Mouse (Mus musculus) myocyte (in vitro differentiated cells): ENCODE measurements around the gene Sgsm1.

Experiments
- MAX ChIP-seq: IDR thresholded peaks from one replicate; pipeline ENCODE4 v1.6.1; 2011; ENCODE audit warnings: low read depth, mild to moderate bottlenecking, control low read depth
- POLR2A ChIP-seq: IDR thresholded peaks from one replicate; pipeline ENCODE4 v1.6.1; 2011; ENCODE audit warnings: low read depth, mild to moderate bottlenecking, control low read depth, moderate library complexity; ENCODE audit not compliant: insufficient read length
- POLR2AphosphoS2 ChIP-seq: IDR thresholded peaks from one replicate; pipeline ENCODE4 v1.6.1; 2011; ENCODE audit warnings: low read depth, control low read depth; ENCODE audit not compliant: insufficient read length
- TCF12 ChIP-seq: IDR thresholded peaks from one replicate; pipeline ENCODE4 v1.6.1; 2011; ENCODE audit warnings: mild to moderate bottlenecking, control low read depth; ENCODE audit not compliant: poor library complexity, insufficient read depth, severe bottlenecking
- USF1 ChIP-seq: IDR thresholded peaks from one replicate; pipeline ENCODE4 v1.6.1; 2011; ENCODE audit warnings: low read depth, mild to moderate bottlenecking, control low read depth, moderate library complexity

DNA sequence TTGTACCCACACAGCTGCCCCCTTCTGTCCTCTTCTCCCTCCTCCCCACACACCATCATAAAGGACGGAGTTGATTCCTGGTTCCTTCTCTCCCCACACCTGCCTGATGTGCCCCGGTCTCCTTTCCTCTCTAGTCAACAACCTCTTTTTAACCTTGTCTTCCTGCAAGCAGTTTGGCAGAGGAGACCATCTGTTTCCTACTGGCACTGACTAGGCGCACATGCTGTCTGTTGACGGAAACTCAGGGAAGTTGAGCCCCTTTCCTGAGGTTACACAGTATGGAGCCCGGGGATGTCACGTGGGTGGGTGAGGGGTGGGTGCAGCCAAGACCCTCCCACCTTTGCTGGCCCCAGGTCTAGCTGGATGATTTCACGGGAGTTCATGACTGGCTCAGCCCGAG lies 17.8 kb downstream of the Sgsm1 start:
- TF ChIP-seq TCF12 (no peak), POLR2A (no peak), MAX (no peak), POLR2AphosphoS2 (no peak), USF1 (no peak)
